Mouse (Mus musculus): Measurements from ENCODE around the gene 4833427G06Rik. TPM values are rescaled to one million over a fixed set of nuclear protein-coding genes. Genes with fewer than 3 reads are reported as not detected.

The 4833427G06Rik gene
- polyA plus RNA-seq, 1 experiment, result not detected

DNA sequence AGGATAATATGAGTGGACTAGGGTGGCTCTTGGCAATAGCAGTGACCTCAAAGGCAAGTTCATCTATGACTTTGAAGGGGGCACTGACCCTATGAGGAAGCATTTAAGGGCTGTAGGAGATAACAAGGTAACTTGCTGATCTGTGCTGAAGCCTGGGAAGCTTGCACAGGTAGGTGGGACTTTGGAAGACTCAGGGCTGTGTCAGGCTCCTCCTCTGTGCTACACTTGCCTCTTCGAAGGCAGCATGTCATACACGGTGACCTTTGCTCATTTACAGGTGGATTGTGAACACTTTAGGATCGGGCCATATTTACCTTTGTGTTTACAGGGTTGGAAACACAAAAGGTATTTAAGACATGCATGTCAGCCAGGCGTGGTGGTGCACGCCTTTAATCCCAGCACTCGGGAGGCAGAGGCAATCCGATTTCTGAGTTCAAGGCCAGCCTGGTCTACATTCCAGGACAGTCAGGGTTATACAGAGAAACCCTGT, 60.3 kb downstream of the 4833427G06Rik start:
- Histone ChIP-seq H3K4me1 (ENCODE audit: control insufficient read depth, insufficient read depth, low read length) (no peaks in the 10 kb centered on the region), H3K27ac (ENCODE audit: insufficient read depth, low read depth, low read length) (no peak overlapping the region), H3K27me3 (replicated peaks; ENCODE audit: control insufficient read depth, insufficient read depth, low read length) (no peaks in the 10 kb centered on the region), H3K4me3 (ENCODE audit: insufficient read depth, low read depth, low read length) (no peak overlapping the region), H3K36me3 (ENCODE audit: control insufficient read depth, insufficient read depth, low read length) (no peaks in the 10 kb centered on the region)
- no peak for TF ChIP-seq POLR2A (IDR thresholded peaks at IDR 0.05; ENCODE audit: low read depth, low read length)
- no peak for TF ChIP-seq CTCF (conservative IDR thresholded peaks at IDR 0.05; ENCODE audit: insufficient read depth, insufficient read length, low read depth, low read length)
- DNase-seq, result no peak
- WGBS, result 89% methylated on average over 7 of the region's 7 CpGs

DNA sequence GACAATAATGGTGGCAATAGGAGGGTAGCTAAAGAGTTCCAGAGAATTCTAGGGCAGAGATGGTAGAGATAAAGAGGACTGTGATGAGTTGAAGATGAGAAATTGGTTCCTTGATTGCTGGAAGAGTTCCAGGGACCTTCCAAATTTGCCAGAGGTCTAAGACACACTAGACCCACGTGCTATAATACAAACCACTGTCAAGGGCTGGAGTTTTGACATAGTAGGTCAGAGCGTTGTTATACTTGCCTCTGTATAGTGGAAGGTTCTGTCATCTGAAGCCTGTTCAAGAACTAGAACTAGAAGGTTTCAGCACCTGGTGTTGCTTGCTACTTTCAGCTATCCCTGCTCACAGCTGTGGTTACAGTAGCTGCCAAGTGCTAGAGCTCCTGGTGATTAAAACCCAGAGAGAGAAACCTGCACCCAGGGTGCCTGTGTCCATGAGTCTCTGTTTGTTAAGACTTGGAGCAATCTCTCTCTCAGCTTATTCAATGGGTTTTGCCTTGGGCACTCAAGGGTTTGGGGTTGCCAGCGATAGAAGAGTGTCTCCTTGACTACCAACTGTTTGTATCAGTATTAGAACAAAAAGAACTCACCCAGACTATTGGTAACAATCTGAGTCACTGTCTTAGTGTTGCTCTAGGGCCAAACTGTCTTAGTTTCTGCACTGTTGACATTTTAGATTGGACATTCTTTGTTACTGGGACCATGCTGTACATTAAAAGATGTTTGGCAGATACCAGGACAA, 68.9 kb downstream of the 4833427G06Rik start:
- H3K36me3 ChIP-seq (ENCODE audit: control insufficient read depth, insufficient read depth, low read length), result no peaks in the 10 kb centered on the region
- WGBS, result 87% methylated on average over 3 of the region's 3 CpGs
- H3K4me3 ChIP-seq (ENCODE audit: insufficient read depth, low read depth, low read length), result no peak overlapping the region
- H3K4me1 ChIP-seq (ENCODE audit: control insufficient read depth, insufficient read depth, low read length), result no peaks in the 10 kb centered on the region
- no peak for DNase-seq
- no peaks in the 10 kb centered on the region for H3K27me3 ChIP-seq (replicated peaks; ENCODE audit: control insufficient read depth, insufficient read depth, low read length)
- no peak overlapping the region for H3K27ac ChIP-seq (ENCODE audit: insufficient read depth, low read depth, low read length)
- TF ChIP-seq CTCF (conservative IDR thresholded peaks at IDR 0.05; ENCODE audit: insufficient read depth, insufficient read length, low read depth, low read length) (no peak), POLR2A (IDR thresholded peaks at IDR 0.05; ENCODE audit: low read depth, low read length) (no peak)

DNA sequence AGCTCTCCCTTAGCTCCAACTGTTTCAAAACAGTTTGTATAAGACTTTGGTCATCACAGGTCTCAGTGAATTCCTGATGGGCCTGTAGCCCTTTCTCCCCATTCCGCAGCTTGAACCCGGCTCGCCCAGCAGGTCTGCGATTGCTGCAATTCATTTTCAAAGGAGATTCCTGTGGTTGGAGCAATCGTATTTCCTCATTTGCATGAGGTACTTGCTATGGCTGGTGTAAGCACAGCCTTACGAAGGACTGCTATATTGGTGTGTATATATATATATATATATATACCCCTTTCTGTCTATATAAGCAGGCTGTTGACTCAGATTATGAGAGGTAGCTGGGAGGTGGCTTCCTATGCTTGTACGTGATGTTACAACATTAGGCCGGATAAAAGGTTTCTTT, 69.6 kb downstream of the 4833427G06Rik start:
- 77% methylated on average over 8 of the region's 8 CpGs for WGBS
- Histone ChIP-seq H3K36me3 (ENCODE audit: control insufficient read depth, insufficient read depth, low read length) (no peaks in the 10 kb centered on the region), H3K27ac (ENCODE audit: insufficient read depth, low read depth, low read length) (no peak overlapping the region), H3K27me3 (replicated peaks; ENCODE audit: control insufficient read depth, insufficient read depth, low read length) (no peaks in the 10 kb centered on the region), H3K4me1 (ENCODE audit: control insufficient read depth, insufficient read depth, low read length) (no peaks in the 10 kb centered on the region), H3K4me3 (ENCODE audit: insufficient read depth, low read depth, low read length) (no peak overlapping the region)
- DNase-seq, result no peak
- TF ChIP-seq CTCF (conservative IDR thresholded peaks at IDR 0.05; ENCODE audit: insufficient read depth, insufficient read length, low read depth, low read length) (no peak), POLR2A (IDR thresholded peaks at IDR 0.05; ENCODE audit: low read depth, low read length) (no peak)

DNA sequence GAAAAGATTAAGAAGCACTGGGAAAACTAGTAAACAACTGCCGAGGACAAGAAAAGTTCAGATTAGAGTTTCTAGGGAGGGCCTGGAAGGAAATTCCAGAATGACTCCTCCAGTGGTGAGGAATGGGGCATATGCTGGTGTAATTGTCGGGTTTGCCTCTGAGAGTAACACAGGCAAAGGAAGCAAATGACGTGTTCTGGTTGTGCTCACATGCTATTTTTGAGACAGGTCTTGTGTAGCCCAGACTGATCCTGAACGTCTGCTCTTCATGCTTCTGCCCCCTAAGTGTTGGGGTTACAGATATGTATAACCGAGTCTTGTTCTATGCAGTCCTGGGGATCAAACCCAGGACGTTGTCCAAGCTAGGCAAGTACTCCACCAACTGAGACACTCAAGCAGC, 70.3 kb downstream of the 4833427G06Rik start:
- TF ChIP-seq CTCF (conservative IDR thresholded peaks at IDR 0.05; ENCODE audit: insufficient read depth, insufficient read length, low read depth, low read length) (no peak), POLR2A (IDR thresholded peaks at IDR 0.05; ENCODE audit: low read depth, low read length) (no peak)
- H3K27ac ChIP-seq (ENCODE audit: insufficient read depth, low read depth, low read length), result no peak overlapping the region
- DNase-seq, result no peak
- H3K36me3 ChIP-seq (ENCODE audit: control insufficient read depth, insufficient read depth, low read length), result no peaks in the 10 kb centered on the region
- WGBS, result 64% methylated on average over 6 of the region's 6 CpGs
- no peak overlapping the region for H3K4me3 ChIP-seq (ENCODE audit: insufficient read depth, low read depth, low read length)
- H3K4me1 ChIP-seq (ENCODE audit: control insufficient read depth, insufficient read depth, low read length), result no peaks in the 10 kb centered on the region
- no peaks in the 10 kb centered on the region for H3K27me3 ChIP-seq (replicated peaks; ENCODE audit: control insufficient read depth, insufficient read depth, low read length)

Other genes with a start within 250 kb of the 4833427G06Rik start
- 18.5 and 20.0 TPM in 2 replicates for gene Sik2, start 93.0 kb downstream of the 4833427G06Rik start, polyA plus RNA-seq (2012; rRNA removed)
- not detected in 2 replicates for gene Btg4, start 41.2 kb downstream of the 4833427G06Rik start, polyA plus RNA-seq (2012; rRNA removed)
- 4.5 and 4.6 TPM in 2 replicates for gene Layn, start 25.0 kb downstream of the 4833427G06Rik start, polyA plus RNA-seq (2012; rRNA removed)
- 0.02 TPM in 1 of 2 replicates, not detected in the other for gene Gm32742, start 63.4 kb upstream of the 4833427G06Rik start, polyA plus RNA-seq (2012; rRNA removed)
- gene Pou2af1, start 111.6 kb upstream of the 4833427G06Rik start, polyA plus RNA-seq (2012; rRNA removed), result 0.35 and 3.4 TPM in 2 replicates
- 1.9 and 2.5 TPM in 2 replicates for gene Colca2, start 176.5 kb upstream of the 4833427G06Rik start, polyA plus RNA-seq (2012; rRNA removed)
- gene 1810046K07Rik, start 226.8 kb upstream of the 4833427G06Rik start, polyA plus RNA-seq (2012; rRNA removed), result 0.14 and 0.39 TPM in 2 replicates